Mouse (Mus musculus): ENCODE measurements at regions not wholly inside any gene's neighbourhood (a gene's known extent, or its start where the extent isn't known, plus 50 kb on each side); places are given as distances from the start of the nearest gene placed in this dataset.
"Not testable (repeated sequence)": the region's sequence is repeated elsewhere in the genome, so short reads cannot be mapped to it uniquely, and the experiment has no call there.

DNA sequence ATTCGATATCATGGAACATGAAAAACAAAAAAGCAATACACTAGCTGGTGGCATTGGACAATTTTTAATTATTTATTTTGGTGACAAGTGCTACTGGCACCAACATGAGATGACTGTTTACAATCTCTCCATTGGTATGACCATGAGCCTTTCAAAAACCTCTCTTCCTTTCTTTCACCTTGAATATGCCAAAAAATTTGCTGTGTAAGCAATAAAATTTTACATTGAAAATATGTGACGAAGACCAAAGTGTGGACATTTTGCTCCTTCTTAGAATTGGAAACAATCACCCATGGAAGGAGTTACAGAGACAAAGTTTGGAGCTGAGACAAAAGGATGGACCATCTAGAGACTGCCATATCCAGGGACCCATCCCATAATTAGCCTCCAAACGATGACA, 83.4 kb upstream of the Gm49339 start:
- DNase-seq, result not testable (repeated sequence)

DNA sequence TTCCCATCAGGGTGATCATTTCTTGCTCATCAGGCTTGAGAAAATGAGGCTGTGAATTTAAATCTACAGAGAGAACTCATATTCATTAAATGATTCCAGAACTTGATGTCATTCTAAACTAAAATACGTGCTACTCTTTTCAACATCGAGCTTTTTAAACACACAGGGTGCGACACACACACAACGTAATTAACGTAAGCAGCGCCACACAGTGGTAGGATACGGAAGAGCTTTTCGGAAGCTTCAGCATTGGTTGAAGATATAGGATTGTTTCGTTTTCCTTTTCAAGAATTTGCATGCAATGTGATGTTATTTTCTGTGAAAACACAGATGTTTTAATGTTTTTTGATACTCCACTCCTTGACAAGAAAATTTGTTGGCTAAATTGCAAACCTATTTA, 75.3 kb upstream of the Gm49339 start:
- peak; percentile 46 to 81 for DNase-seq

DNA sequence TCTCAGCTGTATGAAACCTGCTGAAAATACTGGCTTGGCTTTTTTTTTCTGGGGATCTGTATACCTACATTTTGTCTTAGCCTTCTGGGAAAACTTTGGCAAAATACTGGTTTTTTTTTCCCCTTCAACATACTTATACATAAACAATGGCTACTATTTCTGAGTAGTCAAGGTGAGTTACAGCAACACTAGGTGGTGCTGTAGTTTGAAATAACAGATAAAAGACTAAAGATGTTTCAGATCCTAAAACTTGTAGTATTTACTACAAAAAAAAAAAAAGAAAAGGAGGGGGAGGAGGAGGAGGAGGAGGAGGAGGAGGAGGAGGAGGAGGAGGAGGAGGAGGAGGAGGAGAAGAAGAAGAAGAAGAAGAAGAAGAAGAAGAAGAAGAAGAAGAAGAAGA, 67.6 kb upstream of the Gm49339 start:
- no peak for DNase-seq

DNA sequence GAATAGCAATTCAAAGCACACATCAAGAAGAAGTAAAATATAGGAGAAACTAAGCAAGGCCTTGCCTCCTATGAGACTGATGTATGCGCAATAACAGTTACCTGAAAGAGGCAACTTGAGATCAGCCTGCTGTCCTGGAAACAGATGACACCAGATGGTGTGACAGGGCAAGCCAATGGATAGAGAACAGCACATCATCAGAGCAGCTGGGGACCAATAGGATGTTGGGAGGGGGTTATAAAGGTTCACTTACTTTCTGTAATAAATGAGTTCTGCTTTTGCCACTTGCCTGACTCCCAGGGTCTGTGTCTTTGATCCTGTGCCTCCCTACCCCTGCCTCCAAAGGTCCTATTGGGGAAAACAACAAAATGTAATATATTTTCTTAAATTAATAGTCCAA, 65.9 kb upstream of the Gm49339 start:
- no peak for DNase-seq

DNA sequence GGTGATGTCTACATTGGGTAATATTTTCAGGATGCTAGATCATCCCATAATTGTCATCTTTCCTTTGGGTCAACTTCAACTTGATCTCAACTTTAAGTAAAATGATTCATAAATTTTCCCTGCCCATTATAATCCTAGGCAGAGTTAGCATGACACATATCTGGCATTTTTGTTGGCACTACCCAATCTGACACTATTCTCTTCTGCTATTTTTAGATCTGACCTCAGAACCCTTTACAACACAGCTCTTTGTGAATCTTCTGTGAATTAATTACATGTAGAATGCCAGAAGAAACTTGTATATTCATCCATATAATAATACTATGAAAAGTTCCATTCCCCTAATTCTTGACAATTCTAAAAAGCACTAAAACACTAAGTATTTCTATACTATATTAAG, 63.7 kb upstream of the Gm49339 start:
- DNase-seq, result no peak

DNA sequence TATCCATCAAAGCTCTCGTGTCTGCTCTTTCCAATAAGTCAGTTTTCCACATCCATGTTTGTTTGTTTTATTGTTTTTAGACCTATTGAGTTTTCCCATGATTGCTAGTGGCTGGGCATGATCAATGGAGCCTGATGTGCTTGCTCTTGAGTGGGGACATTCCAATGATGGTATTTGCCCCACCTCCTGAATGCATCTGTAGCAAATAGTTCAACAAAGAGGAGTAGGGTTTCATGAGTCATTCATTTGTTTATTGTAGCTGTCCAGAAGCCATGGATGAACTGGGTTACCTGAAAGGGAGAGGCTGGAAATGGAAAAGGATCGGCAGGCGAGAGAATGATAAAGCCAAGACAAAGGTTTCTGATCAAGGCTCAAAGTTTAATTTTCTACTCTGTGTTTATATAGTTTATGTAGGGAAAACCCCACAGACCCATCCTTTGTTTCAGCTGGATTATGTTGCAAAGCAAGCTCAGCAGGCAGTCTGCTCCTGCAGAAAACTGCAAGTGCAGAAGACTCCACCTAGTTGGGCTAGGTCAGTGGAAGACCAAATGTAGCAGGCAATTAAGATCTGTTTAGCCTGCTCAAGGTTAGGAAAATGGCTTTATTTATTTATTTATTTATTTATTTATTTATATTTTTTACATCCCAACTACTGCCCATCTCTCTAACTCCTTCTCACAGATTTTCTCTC, 63.0 kb upstream of the Gm49339 start:
- no peak for DNase-seq

DNA sequence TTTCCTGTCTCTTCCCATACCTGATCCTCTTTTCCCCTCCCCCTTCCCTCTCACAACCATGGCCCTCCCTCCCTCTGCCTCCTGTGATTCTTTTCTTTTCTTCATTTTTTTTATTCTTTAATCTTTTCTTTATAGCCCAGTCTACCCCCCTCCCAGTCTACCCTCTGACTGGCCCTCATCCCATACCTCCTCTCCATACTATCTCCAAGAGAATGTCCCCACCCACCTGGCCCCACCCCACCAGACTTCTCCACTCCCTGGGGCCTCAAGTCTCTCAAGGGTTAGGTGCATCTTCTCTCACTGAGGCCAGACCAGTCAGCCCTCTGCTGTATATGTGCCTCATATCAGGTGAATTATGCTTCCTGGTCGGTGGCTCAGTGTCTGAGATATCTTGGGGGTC, 61.9 kb upstream of the Gm49339 start:
- no peak for DNase-seq

DNA sequence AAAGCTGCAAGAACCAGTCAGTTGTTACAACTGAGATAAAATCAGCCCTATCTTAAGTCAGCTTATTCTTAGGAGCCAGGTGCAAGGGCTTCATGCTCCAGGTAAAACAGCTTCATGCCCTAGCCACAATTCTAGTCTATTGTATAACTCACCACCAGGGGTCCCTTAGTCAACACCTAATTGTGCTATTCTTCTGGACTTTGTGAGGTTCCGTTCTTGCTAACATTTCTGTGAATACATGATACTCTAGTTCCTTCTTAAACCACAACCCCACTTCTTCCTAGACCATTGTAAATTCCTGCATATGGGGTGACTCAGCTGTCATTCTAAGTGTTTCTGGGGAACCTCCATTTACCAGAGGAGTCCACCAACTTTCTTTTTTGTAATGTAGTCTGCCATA, 57.9 kb upstream of the Gm49339 start:
- no peak for DNase-seq
